Mouse (Mus musculus) CH12F3 (cell line): ENCODE results near the gene Mbtd1.

Experiments used
- in situ Hi-C: fragments of 300-500 bp; cut with MboI; formaldehyde crosslinking; loops from 2 replicates; pipeline ENCODE4 v1.14.3; 2020; ENCODE audit warnings: low sequenced_read_pairs

The Mbtd1 gene

DNA sequence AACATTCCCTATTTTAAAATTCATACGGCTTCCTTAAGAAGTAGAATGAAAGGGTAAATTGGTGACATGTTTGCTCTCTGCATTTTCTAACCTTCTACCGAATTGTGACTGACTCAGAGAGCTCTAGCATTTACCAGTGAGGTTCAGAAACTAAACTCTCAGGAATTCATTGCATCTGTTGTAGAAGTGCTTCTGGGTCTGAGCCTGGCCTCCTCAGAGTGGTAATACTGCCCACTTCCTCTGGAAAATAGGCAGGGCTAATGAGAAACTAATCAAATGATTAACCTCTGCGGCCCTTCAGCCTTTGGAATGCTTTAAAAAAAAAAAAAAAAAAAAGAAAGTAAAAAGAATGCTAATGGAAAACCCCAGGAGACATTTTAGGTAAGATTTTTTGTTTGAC, 59.3 kb downstream of the Mbtd1 start:
- in situ Hi-C loops = no loop called here

GRCm38 (mm10) chr11:93948887-93949567, 63.4 kb downstream of the Mbtd1 start:
- in situ Hi-C loops = no loop called here

DNA sequence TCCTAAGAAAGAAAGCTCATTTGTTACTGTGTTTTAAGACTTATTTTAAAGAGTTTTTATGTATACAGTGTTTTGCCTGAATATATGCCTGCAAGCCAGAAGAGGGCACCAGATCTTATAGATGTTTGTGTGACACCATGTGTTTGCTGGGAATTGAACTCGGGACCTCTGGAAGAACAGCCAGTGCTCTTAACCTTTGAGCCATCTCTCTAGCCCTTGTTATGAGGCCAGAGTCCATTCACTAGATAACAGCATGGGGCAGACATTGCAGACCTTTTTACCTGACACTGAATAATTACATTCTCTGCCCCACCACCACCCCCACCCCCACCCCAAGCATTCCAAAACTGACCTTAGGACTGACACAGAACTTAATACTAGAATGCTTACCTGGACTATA, 64.4 kb downstream of the Mbtd1 start:
- in situ Hi-C loops = no loop called here

- in situ Hi-C loops = no loop called here
Observed at GRCm38 (mm10) chr11:93952376-93952775, 66.7 kb downstream of the Mbtd1 start.

DNA sequence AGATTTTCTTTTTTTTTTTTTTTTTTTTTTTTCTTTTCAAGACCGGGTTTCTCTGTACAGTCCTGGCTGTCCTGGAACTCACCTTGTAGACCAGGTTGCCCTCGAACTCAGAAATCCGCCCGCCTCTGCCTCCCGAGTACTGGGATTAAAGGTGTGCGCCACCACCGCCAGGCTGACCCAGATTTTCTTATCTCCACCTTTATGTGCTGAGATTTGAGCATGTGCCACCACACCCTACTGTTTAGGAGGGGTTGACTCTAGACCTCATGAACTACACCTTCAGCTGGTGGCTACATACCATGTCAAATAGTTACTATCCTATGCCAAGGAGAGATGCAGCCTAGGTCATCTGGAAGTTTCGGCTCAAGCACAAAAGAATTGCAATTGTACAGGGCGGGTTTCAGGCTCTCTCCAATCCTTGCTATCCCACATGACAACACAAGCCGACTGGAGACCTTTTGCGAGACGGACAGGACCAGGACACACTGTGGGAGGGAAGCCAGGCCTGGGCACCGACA, 69.1 kb downstream of the Mbtd1 start:
- in situ Hi-C loops = no loop called here

DNA sequence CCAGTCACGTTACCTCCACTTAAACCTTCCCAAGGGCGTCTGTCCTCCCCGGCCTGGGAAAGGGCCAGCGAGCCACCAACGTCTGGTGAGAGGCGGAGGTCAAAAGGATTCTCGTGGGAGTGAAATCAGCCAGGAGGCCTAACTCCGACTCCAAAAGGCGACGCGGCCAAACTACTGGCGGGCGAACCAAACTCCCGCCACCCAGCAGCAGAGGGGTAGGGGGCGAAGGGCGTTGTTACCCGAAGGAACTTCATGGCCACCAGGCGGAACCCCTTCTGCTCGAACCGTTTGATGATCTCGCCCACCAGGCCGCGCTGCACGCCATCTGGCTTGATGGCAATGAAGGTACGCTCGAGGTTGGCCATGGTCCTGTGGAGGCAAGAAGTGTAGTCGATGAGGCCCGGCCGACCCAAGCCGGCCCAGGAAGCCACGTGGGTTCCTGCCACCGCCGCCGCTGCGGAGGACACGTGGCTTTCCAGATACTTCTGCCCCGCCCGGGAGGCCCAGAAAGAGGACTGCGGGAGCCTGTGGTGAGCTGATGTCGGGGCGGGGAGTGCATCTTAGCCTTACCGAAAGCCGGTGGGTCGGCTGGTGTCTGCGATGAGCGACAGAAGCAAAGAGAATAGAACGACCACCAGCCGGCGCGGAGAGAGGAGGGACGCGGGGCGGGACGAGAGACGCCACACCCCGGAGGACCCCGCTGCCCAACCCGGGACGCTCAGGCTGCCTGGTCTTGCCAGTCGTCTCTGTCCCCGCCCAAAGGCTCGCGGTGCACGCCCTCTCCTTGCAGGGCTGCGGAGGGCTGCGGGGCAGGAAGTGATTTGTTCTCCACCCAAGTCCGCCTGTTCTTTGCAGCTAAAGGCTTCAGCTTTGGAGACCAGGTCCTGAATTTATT, 69.9 kb downstream of the Mbtd1 start:
- in situ Hi-C loops = no loop called here

GRCm38 (mm10) chr11:93956159-93956558, 70.5 kb downstream of the Mbtd1 start, which contains the start of gene Nme2:
Gene Nme2, minus strand, starts transcription at chr11:93956259.
- in situ Hi-C loops = no loop called here

GRCm38 (mm10) chr11:93957031-93957555, 71.4 kb downstream of the Mbtd1 start:
- in situ Hi-C loops = no loop called here

DNA sequence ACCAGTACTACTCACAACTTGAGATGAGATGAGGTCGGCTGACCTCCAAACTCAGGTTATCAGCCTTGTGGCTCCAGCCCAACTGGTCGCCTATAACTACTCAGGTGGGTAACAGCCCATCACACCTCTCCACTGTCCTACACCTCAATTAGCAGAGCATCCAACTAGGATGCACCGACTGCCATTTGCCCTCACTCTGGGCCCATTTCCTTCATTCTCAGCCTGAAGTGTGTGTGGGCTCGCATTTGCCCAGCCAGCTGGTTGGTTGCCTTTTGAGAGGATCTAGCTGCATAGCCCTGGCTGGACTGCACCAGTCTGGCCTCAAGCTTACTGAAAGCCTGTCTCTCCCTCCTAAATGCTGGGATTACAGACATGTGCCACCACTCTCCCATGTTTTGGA, 72.1 kb downstream of the Mbtd1 start:
- in situ Hi-C loops = no loop called here

DNA sequence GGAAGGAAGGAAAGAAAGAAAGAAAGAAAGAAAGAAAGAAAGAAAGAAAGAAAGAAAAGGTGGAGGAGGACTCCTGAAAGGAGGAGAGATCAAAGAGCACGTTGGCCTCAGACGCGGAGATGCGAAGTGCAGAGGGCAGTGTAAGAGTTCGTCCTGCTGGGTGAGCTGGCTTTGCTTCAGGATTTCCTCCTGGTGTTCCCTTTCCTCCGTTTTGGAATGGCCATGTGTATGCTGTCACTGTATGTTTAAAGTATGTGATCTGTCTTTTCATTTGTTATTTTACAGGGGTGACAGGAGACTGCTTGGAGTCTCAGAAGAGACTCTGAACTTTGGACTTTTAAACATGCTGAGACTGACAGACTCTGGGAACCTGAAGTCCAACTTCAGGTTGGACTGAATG, 75.8 kb downstream of the Mbtd1 start:
- in situ Hi-C loops = loop anchor here (10.0 kb wide), 1 partner anchor 113 kb away; no protein-coding TSS in a partner anchor

GRCm38 (mm10) chr11:93963013-93963412, 77.4 kb downstream of the Mbtd1 start:
- in situ Hi-C loops = loop anchor here (10.0 kb wide), 1 partner anchor 112 kb away; no protein-coding TSS in a partner anchor

- in situ Hi-C loops = loop anchor here (10.0 kb wide), 1 partner anchor 109 kb away; no protein-coding TSS in a partner anchor
Observed at GRCm38 (mm10) chr11:93965391-93965790, 79.7 kb downstream of the Mbtd1 start.

DNA sequence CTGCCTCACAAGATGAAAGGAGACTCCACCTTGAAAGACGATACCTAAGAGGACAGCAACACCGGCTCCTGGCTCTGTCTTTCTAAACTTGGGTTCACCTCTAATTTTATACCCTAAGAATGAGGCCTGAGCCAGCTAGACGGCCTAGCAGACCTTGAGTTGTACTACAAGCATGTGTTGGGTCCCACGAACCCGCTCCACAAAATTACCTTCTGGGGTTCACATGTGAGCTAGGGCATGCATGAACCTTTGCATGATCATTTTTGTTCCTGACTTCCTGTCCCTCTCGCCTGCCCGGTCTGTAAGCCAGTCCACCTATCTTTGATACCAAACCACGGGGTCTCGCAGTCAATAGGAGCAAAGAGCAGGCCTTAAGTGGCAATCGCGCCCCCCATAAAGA, 81.7 kb downstream of the Mbtd1 start:
- in situ Hi-C loops = loop anchor here (10.0 kb wide), 1 partner anchor 107 kb away; no protein-coding TSS in a partner anchor

DNA sequence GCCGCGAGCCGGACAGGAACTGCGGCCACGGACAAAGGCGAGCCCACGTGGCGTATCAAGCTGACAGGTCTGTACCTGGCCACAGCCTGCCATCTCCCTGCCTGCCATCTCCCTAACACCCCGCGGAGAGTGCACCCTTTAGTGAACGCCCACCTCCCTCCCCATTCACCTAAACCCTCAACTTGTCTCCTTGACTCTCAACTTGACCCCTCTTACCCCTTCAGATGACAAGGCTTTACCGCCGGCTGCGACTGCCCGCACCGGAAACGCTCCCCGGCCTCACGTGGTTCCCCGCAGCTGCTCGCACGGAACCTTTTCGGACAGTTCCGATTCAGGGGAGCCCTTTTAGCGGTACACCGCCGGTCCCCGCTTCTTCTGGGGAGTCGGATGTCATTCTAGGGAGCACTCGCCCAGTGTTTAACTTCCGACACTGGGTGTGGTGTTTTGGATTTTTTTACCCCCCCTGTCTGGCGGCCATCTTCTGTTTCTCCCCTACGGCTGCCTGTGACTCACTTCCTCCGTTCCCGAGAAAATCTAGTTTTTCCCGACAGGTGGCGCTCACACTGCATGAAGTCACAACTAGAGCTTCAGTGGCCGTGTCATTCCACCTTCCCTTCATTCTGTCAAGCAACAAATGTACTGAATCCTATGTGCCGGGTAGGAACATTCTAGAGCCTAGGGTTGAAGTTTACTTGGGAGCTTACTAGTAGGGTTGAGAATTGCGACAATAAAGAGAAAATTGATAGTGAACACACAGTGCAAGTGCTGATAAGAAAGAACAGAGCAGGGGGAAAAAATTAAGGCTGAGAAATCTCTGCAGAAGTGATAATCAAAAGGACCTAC, 82.6 kb downstream of the Mbtd1 start, which contains the start of the genes Gm20390 and Nme1:
TSS of gene Gm20390 (minus strand) at position 289 of the 843 bp plus-strand sequence.
TSS of gene Nme1 (minus strand) at position 517 of the 843 bp plus-strand sequence.
- in situ Hi-C loops = loop anchor here (10.0 kb wide), 1 partner anchor 107 kb away; no protein-coding TSS in a partner anchor

- in situ Hi-C loops = loop anchor here (10.0 kb wide), 1 partner anchor 106 kb away; no protein-coding TSS in a partner anchor
Observed at GRCm38 (mm10) chr11:93968848-93969128, 83.1 kb downstream of the Mbtd1 start.

DNA sequence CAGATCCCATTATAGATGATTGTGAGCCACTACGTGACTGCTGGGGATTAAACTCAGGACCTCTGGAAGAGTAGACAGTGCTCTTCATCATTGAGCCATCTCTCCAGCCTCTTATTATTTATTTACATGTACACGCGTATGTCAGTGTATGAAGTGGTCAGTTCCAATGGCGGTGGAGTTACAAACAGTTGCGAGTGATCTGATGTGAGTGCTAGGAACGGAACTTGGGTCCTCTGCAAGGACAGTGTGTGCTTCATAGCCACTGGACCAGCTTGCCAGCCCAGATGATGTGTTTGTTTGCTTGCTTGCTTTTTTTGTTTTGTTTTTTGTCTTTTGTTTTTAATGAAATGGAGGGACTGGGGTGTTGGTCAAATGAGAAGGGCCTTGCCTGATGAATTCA, 83.5 kb downstream of the Mbtd1 start:
- in situ Hi-C loops = loop anchor here (10.0 kb wide), 1 partner anchor 106 kb away; no protein-coding TSS in a partner anchor

DNA sequence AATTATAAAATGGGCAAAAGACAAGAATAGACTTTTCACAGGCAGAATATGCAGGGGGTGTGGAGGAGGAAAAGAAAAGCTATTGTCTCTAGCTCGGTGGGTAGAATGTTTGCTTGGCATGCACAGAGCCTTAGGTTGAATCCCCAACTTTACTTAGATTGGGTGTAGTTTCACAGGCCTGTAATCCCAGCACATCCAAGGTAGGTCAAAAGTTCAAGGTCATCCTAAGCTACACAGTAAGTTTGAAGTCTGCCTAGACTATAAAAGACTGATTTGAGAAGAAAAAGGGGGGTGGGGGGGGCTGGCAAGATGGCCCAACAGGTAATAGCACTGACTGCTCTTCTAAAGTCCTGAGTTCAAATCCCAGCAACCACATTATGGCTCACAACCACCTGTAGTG, 84.1 kb downstream of the Mbtd1 start:
- in situ Hi-C loops = loop anchor here (10.0 kb wide), 1 partner anchor 105 kb away; no protein-coding TSS in a partner anchor

- in situ Hi-C loops = no loop called here
Observed at GRCm38 (mm10) chr11:93972951-93973350, 87.3 kb downstream of the Mbtd1 start.

DNA sequence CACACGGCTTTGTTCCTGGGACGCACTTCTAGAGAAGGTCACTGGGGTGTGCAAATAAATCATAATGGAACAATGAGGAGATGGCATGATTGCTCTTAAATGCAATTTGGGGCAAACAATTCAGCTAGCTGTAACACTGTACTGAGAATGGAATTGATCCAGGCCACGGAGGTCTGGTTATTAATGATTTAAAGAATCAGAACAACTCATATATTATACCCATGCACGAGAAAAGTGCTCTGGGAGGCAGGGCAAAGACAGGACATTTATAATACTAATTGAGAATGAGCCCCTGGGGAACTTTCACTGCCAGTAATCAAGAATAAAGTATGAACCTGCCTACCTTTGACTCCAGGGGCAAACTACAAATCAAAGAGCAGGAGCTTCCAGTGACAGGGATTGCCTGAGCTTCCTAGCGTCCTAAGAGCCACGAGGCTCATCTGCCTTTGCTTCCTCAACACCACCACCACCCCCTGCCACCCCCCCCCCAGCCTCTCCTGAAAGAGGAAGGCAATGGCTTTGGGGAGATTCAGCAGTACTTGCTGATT, 93.9 kb downstream of the Mbtd1 start:
- in situ Hi-C loops = no loop called here

DNA sequence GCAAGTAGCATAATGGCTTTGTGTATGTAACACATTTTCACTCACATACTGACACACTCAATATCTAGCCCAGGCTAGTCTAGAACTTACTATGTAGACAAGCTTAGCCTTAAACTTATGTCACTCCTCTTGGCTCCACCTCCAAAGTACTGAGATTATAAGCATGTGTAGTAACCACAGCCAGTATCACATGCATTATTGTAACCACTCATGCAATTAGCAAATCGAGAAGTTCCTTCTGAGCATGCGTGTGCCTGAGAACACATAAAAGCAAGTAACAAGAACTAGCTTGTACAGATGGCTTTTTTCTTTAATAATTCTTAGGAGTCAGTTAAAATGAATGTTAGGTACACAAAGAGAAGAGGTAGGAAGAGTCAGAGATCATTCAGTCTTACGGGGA, 99.0 kb downstream of the Mbtd1 start:
- in situ Hi-C loops = no loop called here
